Mouse (Mus musculus) liver (tissue): ENCODE measurements around the gene Fam131c.

Source experiments
- DNase-seq: peaks from one replicate; pipeline ENCODE4 v3.0.0-alpha.2; 2020; ENCODE audit warnings: mixed read lengths

The Fam131c gene

DNA sequence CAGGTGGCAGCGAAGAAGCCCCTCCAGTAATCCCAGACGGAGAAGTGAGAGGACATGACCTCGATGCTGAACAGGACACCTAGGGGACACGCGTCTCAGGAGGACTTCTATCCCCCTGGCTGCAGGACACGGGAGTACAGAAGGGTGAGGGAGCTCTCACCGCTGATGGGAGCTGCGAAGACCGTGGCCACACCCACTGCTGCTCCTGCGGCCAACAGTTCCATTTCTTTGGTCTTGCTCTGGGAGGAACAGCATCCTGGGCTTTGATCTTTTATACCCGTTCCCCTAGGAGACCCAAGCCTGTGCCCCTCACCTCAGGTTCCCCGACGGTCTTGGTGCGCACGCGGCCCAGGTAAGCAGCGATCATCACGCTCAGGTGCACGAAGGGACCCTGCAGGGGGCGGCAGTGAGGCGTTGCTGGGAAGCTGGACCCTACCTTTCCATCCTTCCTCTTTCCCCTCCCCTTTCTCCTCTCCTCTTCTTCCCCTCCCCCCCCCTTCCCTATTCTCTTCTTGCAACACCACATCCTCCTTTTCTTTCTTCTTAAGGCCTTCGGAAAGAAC, 43.5 kb downstream of the Fam131c start:
- no peak for DNase-seq

GRCm38 (mm10) chr4:141415924-141416323, 47.9 kb downstream of the Fam131c start, which contains the start of gene Clcnkb:
TSS of gene Clcnkb (minus strand) at chr4:141416014.
- DNase-seq, result no peak

- peak; percentile 38 for DNase-seq
Observed at GRCm38 (mm10) chr4:141419398-141420191, 51.6 kb downstream of the Fam131c start.

DNA sequence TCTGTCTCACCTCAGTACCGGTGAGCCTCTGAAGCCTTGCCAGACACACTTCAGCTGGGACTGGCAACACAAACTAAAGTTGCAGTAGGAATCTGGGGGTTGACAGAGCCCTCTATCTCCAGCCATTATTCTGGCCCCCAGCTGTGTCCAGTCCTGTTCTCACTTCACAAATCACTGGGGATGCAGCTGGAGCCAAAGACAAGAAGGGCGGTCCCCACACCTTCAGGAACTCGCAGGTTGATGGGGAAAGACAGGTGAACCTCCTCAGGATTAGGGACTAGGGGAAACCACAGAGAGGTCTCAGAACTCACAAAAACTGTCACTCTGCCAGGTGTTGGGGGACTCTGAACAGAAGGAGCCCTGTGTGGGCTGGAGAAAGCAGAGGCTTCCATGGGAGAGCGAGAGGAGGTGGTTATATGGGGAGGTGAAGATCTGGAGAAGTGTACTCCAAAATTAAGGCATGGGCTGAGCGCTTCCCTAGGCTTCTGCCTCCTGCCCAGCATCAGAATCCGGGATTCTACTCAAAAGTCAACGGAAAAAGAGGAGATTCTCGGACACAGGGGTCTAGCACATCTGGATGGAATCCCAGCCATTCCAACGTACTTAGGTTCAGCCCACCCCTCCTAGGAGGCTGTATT, 52.3 kb downstream of the Fam131c start, which contains the start of gene Hspb7:
Gene Hspb7, plus strand, starts transcription at position 588 of the 638 bp plus-strand sequence.
- no peak for DNase-seq

- DNase-seq, result no peak
Observed at GRCm38 (mm10) chr4:141420886-141421285, 52.9 kb downstream of the Fam131c start.

DNA sequence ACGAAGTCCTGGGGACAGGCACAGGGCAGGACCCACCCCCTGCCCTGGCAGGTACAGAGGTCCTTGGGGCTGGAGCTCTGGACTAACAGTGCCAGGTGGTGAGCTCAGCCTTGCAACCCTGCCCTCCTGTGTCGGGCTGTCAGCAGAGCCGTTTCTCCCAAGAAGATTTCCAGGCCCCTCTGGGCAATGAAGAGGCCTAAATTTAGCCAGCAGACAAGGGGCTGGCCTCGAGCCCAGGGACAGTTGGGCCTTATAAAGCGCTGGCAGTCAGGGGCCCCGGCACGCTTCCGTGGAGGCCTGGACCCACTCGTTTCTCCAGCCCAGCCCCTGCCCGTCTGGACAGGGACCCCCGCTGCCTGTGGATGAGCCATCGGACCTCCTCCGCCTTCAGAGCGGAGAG, 53.4 kb downstream of the Fam131c start:
- DNase-seq, result no peak

GRCm38 (mm10) chr4:141422841-141423240, 54.8 kb downstream of the Fam131c start:
- DNase-seq, result no peak

DNA sequence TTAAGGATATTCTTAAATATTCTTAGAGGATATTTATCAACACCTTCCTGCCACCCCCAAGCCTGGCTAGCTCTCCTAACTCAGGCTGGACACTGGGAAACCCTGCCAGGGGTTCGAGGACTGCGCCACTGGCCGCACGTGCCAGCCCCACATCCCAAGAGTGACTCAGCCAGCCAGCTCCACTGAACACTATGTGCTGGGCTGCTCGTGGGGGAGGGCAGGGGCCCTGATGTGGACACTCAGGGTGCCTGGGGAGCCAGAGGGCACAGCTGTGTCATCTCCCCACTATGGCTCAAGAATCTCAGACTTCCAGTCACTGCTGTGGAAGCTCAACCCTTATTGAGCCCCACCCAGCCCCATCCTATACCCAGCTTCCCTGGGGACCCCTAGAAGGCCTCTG, 55.3 kb downstream of the Fam131c start:
- no peak for DNase-seq

DNA sequence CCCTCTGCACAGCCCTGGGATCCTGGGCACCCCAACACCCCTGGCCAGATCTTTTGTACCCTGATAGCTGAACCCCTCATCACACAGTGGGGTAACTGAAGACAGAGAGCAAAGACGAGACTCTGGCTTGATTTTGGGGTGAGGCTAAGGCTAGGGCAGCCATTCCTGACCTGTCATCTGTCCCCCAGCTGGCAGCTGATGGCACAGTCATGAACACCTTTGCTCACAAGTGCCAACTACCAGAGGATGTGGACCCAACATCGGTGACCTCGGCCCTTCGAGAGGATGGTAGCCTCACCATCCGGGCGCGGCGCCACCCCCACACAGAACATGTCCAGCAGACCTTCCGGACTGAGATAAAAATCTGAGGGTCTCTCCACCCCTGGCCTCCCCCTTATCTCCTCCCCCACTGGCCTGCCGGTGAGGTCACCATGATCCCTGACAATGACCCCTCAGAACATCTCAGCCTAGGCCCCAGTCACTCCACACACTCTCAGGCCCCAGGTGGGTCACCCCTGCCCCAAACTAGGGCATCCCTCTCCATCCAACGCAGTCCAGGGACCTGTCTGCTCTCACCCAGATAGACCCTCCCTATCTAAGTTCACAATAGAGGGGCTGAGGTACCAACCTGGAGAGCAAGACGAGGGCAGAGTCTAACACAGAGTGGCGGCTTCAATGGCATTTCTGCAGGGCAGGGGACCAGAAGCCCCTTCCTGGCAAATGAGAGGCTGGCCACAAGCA, 55.8 kb downstream of the Fam131c start:
- no peak for DNase-seq

DNA sequence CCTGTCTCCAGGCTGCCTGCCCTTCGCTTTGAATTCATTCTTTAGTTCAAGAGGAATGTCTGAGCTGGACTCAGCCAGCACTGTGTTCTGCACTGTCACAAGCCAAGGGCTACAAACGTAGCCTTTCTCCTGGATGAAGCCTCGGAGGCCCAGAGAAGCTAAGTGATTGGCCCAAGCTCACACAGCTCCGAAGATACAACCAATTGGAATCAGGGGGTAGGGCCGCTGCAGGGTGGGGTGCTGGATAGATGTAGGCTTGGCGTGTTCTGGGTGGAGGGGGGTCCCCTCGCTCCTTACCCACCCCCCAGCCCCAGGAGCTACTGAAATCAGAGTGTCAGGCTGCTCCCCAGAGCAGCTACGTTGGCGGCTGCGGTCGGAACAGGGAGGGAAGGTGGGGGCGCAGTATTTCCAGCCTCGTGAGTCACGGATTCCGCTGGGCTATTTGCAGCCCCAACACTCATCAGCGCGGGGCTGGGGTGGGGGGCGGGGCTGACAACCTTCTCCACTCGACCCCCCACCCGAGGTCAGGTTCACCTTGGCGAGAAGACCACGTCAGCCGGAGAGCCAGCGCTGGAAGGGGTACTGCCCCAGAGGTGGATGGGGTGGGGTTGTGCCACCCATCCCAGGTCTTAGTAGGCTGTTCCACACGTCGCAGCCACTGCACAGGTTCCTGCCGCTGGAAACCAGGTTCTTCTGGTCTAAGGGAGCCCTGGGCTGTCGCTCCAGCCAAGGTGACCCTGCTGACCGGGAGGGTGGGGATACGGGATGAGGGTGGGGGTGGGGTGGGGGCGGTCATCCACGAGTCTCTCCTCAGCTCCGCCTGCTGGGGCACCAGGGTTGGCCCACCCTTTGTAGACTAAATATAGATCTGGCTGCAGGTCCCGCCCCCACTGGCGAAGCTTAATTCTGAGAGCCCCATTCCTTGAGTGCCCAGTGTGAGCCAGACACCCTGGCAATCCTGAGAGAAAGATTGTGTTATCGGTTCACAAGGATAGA, 57.8 kb downstream of the Fam131c start:
- DNase-seq, result peak; percentile 19

GRCm38 (mm10) chr4:141426796-141427745, 59.1 kb downstream of the Fam131c start:
- no peak for DNase-seq

DNA sequence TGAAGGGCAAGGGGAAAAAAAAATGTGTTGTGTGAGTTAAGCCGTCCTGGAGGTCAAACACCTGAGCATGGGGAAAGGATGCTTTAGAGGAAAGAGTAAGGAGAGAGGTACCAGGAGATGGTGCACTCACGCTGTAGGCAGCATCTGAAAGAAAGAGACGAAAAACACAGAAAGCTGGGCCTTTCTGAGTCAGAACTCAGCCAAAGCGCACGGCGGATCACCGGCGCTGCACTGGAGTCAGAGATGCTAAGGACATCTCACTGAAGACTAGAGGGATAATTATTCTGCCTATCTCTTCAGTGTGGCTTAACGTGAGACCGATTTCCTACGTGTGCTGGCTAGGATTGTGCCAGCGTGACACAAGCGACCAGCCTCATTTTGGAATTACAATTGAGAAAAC, 59.9 kb downstream of the Fam131c start:
- no peak for DNase-seq

DNA sequence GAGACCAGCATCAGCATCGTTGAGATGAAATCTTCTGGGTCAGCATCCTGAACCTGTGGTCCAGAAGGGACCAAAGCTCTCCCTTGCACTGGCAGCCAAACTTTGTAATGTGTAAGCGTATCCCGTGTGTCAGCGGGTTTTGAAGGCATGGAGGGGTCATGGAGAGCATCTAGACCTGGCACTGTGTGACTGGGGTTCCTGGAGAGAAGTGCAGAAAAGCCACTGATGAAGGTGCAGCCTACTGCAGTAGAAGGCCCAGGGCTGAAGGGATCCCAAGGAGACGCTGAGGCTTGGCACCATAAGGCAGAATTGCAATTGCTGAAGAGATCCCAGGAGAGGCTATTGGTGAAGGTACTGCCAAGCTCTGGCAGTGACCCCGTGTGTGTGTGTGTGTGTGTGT, 61.4 kb downstream of the Fam131c start:
- DNase-seq, result no peak

GRCm38 (mm10) chr4:141429847-141430246, 61.8 kb downstream of the Fam131c start:
- no peak for DNase-seq

DNA sequence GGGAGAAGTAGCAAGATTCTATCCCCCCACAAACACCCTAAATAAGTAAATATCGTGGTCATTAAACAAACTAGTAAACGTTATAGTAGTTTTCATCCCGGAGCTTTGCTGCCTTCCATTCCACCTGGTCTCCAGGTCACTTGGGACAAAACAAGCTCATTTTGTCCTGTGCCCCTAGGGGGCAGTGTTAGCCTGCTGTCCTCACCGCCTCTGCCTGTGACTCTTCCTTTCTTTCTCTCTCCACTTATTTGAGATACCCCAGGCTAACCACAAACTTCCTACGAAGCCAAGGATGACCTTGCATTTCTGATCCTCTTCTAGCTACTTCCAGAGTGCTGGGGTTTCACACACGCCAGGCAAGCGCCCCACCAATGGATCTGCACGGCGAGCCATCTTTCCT, 63.0 kb downstream of the Fam131c start:
- DNase-seq, result peak; percentile 76

DNA sequence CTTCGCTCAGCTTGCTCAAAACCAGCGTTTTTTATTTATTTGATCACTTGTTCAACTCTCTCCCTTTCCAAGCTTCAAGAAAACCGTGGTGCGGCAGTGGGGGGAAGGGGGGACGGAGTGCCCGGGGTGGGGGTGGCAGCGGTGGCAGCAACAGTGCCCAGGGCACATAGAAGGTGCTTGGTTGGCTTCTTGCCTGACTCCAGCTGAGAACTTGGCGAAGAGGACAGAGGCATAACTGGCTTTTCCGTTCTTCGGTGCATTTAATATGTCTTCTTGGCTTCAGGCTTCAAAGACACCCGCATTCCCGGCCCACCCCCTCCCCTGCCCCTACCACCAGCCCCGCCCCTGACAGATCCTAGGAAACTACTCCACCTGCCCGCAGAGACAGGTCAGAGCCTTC, 64.6 kb downstream of the Fam131c start:
- DNase-seq, result no peak

DNA sequence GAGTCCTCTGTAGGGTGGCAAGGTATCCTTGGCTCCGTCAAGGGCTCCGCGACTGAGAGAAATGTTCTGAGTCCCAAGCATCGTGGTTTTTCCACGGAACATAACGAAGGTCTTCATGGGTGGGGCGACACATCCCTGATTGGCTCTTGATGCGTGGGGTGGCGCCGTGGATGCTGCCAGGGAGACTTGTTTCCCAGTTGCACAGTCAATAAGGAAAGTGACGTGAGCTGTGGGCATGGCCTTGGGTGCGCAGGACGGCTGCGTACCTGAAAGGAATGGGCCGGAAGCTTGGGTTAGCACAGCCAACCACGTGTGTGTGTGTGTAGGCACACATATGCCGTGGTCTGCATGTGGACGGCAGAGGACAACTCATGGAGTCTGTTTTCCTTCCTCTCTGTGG, 65.2 kb downstream of the Fam131c start:
- DNase-seq, result no peak
